Mouse (Mus musculus): Measurements from ENCODE around the gene Htra2. TPM values are rescaled to one million over a fixed set of nuclear protein-coding genes. Genes with fewer than 3 reads are reported as not detected.

Htra2 gene
- polyA plus RNA-seq, 1 experiment: 63.4 TPM

- DNase-seq (ENCODE audit: low read depth): no peak
- TF ChIP-seq CTCF (IDR thresholded peaks at IDR 0.05; ENCODE audit: borderline replicate concordance, extremely low read depth, insufficient read depth, insufficient read length) (no peak), POLR2A (IDR thresholded peaks at IDR 0.05; ENCODE audit: borderline replicate concordance, extremely low read depth, insufficient read depth, insufficient read length, poor library complexity, severe bottlenecking) (no peak)
Observed at GRCm38 (mm10) chr6:83069488-83070246, 14.6 kb upstream of the Htra2 start.

GRCm38 (mm10) chr6:83068706-83069487 is 13.8 kb upstream of the Htra2 start:
- no peak for TF ChIP-seq CTCF (IDR thresholded peaks at IDR 0.05; ENCODE audit: borderline replicate concordance, extremely low read depth, insufficient read depth, insufficient read length)
- no peak for TF ChIP-seq POLR2A (IDR thresholded peaks at IDR 0.05; ENCODE audit: borderline replicate concordance, extremely low read depth, insufficient read depth, insufficient read length, poor library complexity, severe bottlenecking)
- no peak for DNase-seq (ENCODE audit: low read depth)

GRCm38 (mm10) chr6:83068221-83068620 is 13.1 kb upstream of the Htra2 start:
- no peak for DNase-seq (ENCODE audit: low read depth)
- TF ChIP-seq CTCF (IDR thresholded peaks at IDR 0.05; ENCODE audit: borderline replicate concordance, extremely low read depth, insufficient read depth, insufficient read length) (no peak), POLR2A (IDR thresholded peaks at IDR 0.05; ENCODE audit: borderline replicate concordance, extremely low read depth, insufficient read depth, insufficient read length, poor library complexity, severe bottlenecking) (no peak)

GRCm38 (mm10) chr6:83066441-83066840 is 11.4 kb upstream of the Htra2 start:
- no peak for DNase-seq (ENCODE audit: low read depth)
- TF ChIP-seq CTCF (IDR thresholded peaks at IDR 0.05; ENCODE audit: borderline replicate concordance, extremely low read depth, insufficient read depth, insufficient read length) (no peak), POLR2A (IDR thresholded peaks at IDR 0.05; ENCODE audit: borderline replicate concordance, extremely low read depth, insufficient read depth, insufficient read length, poor library complexity, severe bottlenecking) (no peak)

GRCm38 (mm10) chr6:83065995-83066394 is 10.9 kb upstream of the Htra2 start:
- TF ChIP-seq POLR2A (IDR thresholded peaks at IDR 0.05; ENCODE audit: borderline replicate concordance, extremely low read depth, insufficient read depth, insufficient read length, poor library complexity, severe bottlenecking) (no peak), CTCF (IDR thresholded peaks at IDR 0.05; ENCODE audit: borderline replicate concordance, extremely low read depth, insufficient read depth, insufficient read length) (no peak)

GRCm38 (mm10) chr6:83058725-83059124 is 3.7 kb upstream of the Htra2 start:
- no peak for DNase-seq (ENCODE audit: low read depth)

More at GRCm38 (mm10) chr6:83065995-83066394, 10.9 kb upstream of the Htra2 start:
- DNase-seq (ENCODE audit: low read depth): no peak

GRCm38 (mm10) chr6:83057790-83058189 is 2.7 kb upstream of the Htra2 start, which contains the start of gene Dqx1:
Gene Dqx1, plus strand, starts transcription at chr6:83057844.
- no peak for TF ChIP-seq POLR2A (IDR thresholded peaks at IDR 0.05; ENCODE audit: borderline replicate concordance, extremely low read depth, insufficient read depth, insufficient read length, poor library complexity, severe bottlenecking)
- TF ChIP-seq CTCF (IDR thresholded peaks at IDR 0.05; ENCODE audit: borderline replicate concordance, extremely low read depth, insufficient read depth, insufficient read length): no peak
- DNase-seq (ENCODE audit: low read depth): no peak

More at GRCm38 (mm10) chr6:83058725-83059124, 3.7 kb upstream of the Htra2 start:
- TF ChIP-seq CTCF (IDR thresholded peaks at IDR 0.05; ENCODE audit: borderline replicate concordance, extremely low read depth, insufficient read depth, insufficient read length) (no peak), POLR2A (IDR thresholded peaks at IDR 0.05; ENCODE audit: borderline replicate concordance, extremely low read depth, insufficient read depth, insufficient read length, poor library complexity, severe bottlenecking) (no peak)

- peak; percentile 100 for DNase-seq (ENCODE audit: low read depth)
- TF ChIP-seq POLR2A (IDR thresholded peaks at IDR 0.05; ENCODE audit: borderline replicate concordance, extremely low read depth, insufficient read depth, insufficient read length, poor library complexity, severe bottlenecking) (peak; percentile 60), CTCF (IDR thresholded peaks at IDR 0.05; ENCODE audit: borderline replicate concordance, extremely low read depth, insufficient read depth, insufficient read length) (no peak)
Observed at GRCm38 (mm10) chr6:83054074-83054851, 810 bp downstream of the Htra2 start, which contains the start of gene Aup1. Gene Aup1, plus strand, starts transcription at chr6:83054521.

GRCm38 (mm10) chr6:83053136-83053960 is 1.7 kb downstream of the Htra2 start:
- TF ChIP-seq CTCF (IDR thresholded peaks at IDR 0.05; ENCODE audit: borderline replicate concordance, extremely low read depth, insufficient read depth, insufficient read length) (no peak), POLR2A (IDR thresholded peaks at IDR 0.05; ENCODE audit: borderline replicate concordance, extremely low read depth, insufficient read depth, insufficient read length, poor library complexity, severe bottlenecking) (no peak)
- DNase-seq (ENCODE audit: low read depth): peak; percentile 55

- DNase-seq (ENCODE audit: low read depth): no peak
- TF ChIP-seq POLR2A (IDR thresholded peaks at IDR 0.05; ENCODE audit: borderline replicate concordance, extremely low read depth, insufficient read depth, insufficient read length, poor library complexity, severe bottlenecking) (no peak), CTCF (IDR thresholded peaks at IDR 0.05; ENCODE audit: borderline replicate concordance, extremely low read depth, insufficient read depth, insufficient read length) (no peak)
Observed at GRCm38 (mm10) chr6:83049367-83049766, 5.7 kb downstream of the Htra2 start.
